Mouse (Mus musculus) stomach, embryonic 16.5 days (tissue): ENCODE data around the gene Sohlh2. TPM values are rescaled to one million over a fixed set of nuclear protein-coding genes. Genes with fewer than 3 reads are reported as not detected.

Experiments used
- ATAC-seq: fragments of 200-750 bp; cut with Nextera tagmentation; 2 replicates; pipeline ENCODE4 v1.8.0; 2017; ENCODE audit warnings: moderate number of reproducible peaks, moderate TSS enrichment; ENCODE audit not compliant: insufficient read depth, low FRiP score
- H3K27ac ChIP-seq: fragments of 300-500 bp; sonication (generic); 2 replicates; pipeline ENCODE4 v1.5.1; 2014; ENCODE audit warnings: low read length
- H3K27me3 ChIP-seq: fragments of 300-500 bp; sonication (generic); 2 replicates; pipeline ENCODE4 v1.6.1; 2014; ENCODE audit warnings: low read length, control low read depth, mixed read lengths; ENCODE audit not compliant: control insufficient read depth, insufficient read depth
- H3K36me3 ChIP-seq: fragments of 300-500 bp; sonication (generic); 2 replicates; pipeline ENCODE4 v1.6.1; 2014; ENCODE audit warnings: low read length; ENCODE audit not compliant: control insufficient read depth, insufficient read depth
- H3K4me1 ChIP-seq: fragments of 300-500 bp; sonication (generic); 2 replicates; pipeline ENCODE4 v1.6.1; 2014; ENCODE audit warnings: low read length, control low read depth, mixed read lengths; ENCODE audit not compliant: control insufficient read depth, insufficient read depth
- H3K4me2 ChIP-seq: fragments of 300-500 bp; sonication (generic); 2 replicates; pipeline ENCODE4 v1.6.1; 2014; ENCODE audit warnings: low read depth, low read length, mixed read lengths
- H3K4me3 ChIP-seq: fragments of 300-500 bp; sonication (generic); replicated peaks from 2 replicates; pipeline ENCODE4 v1.5.1; 2014; ENCODE audit warnings: mild to moderate bottlenecking, low read length
- H3K9ac ChIP-seq: fragments of 300-500 bp; sonication (generic); 2 replicates; pipeline ENCODE4 v1.6.1; 2014; ENCODE audit warnings: low read length
- H3K9me3 ChIP-seq: fragments of 300-500 bp; sonication (generic); replicated peaks from 2 replicates; pipeline ENCODE4 v1.6.1; 2016; ENCODE audit warnings: low read length, control low read depth; ENCODE audit not compliant: control insufficient read depth
- WGBS: fragments of 180-500 bp; shearing (Covaris S2); extraction: QIAGEN DNeasy Blood & Tissue Kit; methylation state at CpG from one replicate; pipeline ENCODE4 v1.1.7; 2014; 5-methylcytosine and 5-hydroxymethylcytosine counted together
- polyA plus RNA-seq: library from polyadenylated mRNA; unstranded; fragments of >200 nt; fragmentation: Nextera tagmentation; extraction: Ambion mirVana; gene quantifications from 2 replicates; pipeline ENCODE4 v1.2.1, GENCODE M21; 2015

Sohlh2 gene
- polyA plus RNA-seq, 1 experiment from 2014 or later, result not detected

- H3K9me3 ChIP-seq, result no peaks in the 10 kb centered on the region
- H3K9ac ChIP-seq, result no peak overlapping the region
- WGBS, result 61% methylated on average over 6 of the region's 6 CpGs
- no peaks in the 10 kb centered on the region for H3K27me3 ChIP-seq
- H3K4me3 ChIP-seq, result no peak overlapping the region
- no peak for ATAC-seq
- H3K4me2 ChIP-seq, result no peak overlapping the region
- no peaks in the 10 kb centered on the region for H3K4me1 ChIP-seq
- H3K27ac ChIP-seq, result no peak overlapping the region
- H3K36me3 ChIP-seq, result no peaks in the 10 kb centered on the region
Observed at GRCm38 (mm10) chr3:55152673-55153334, 29.0 kb upstream of the Sohlh2 start.

- no peak overlapping the region for H3K4me2 ChIP-seq
- H3K27ac ChIP-seq, result no peak overlapping the region
- no peaks in the 10 kb centered on the region for H3K36me3 ChIP-seq
- no peaks in the 10 kb centered on the region for H3K27me3 ChIP-seq
- 84% methylated on average over 7 of the region's 7 CpGs for WGBS
- H3K4me1 ChIP-seq, result no peaks in the 10 kb centered on the region
- no peaks in the 10 kb centered on the region for H3K9me3 ChIP-seq
- H3K4me3 ChIP-seq, result no peak overlapping the region
- no peak for ATAC-seq
- no peak overlapping the region for H3K9ac ChIP-seq
Observed at GRCm38 (mm10) chr3:55154163-55154562, 27.7 kb upstream of the Sohlh2 start.

- Histone ChIP-seq H3K9me3 (no peaks in the 10 kb centered on the region), H3K4me1 (no peaks in the 10 kb centered on the region), H3K36me3 (no peaks in the 10 kb centered on the region), H3K9ac (no peak overlapping the region), H3K4me2 (no peak overlapping the region), H3K4me3 (no peak overlapping the region), H3K27me3 (no peaks in the 10 kb centered on the region), H3K27ac (no peak overlapping the region)
- WGBS, result 67% methylated on average over 5 of the region's 5 CpGs
- no peak for ATAC-seq
Observed at GRCm38 (mm10) chr3:55157413-55157812, 24.4 kb upstream of the Sohlh2 start.

- H3K36me3 ChIP-seq, result no peaks in the 10 kb centered on the region
- WGBS, result 66% methylated on average over 7 of the region's 7 CpGs
- no peak overlapping the region for H3K4me3 ChIP-seq
- H3K4me1 ChIP-seq, result no peaks in the 10 kb centered on the region
- no peak for ATAC-seq
- no peak overlapping the region for H3K9ac ChIP-seq
- no peak overlapping the region for H3K27ac ChIP-seq
- H3K27me3 ChIP-seq, result no peaks in the 10 kb centered on the region
- no peaks in the 10 kb centered on the region for H3K9me3 ChIP-seq
- H3K4me2 ChIP-seq, result no peak overlapping the region
Observed at GRCm38 (mm10) chr3:55161144-55161543, 20.7 kb upstream of the Sohlh2 start.

GRCm38 (mm10) chr3:55163510-55163909 is 18.3 kb upstream of the Sohlh2 start:
- ATAC-seq, result no peak
- Histone ChIP-seq H3K36me3 (no peaks in the 10 kb centered on the region), H3K4me3 (no peak overlapping the region)

GRCm38 (mm10) chr3:55172478-55172877 is 9.3 kb upstream of the Sohlh2 start:
- Histone ChIP-seq H3K9ac (no peak overlapping the region), H3K9me3 (no peaks in the 10 kb centered on the region), H3K4me2 (no peak overlapping the region), H3K4me3 (no peak overlapping the region), H3K27me3 (no peaks in the 10 kb centered on the region), H3K36me3 (no peaks in the 10 kb centered on the region), H3K4me1 (no peaks in the 10 kb centered on the region), H3K27ac (no peak overlapping the region)
- WGBS, result 70% methylated on average over 3 of the region's 3 CpGs
- ATAC-seq, result no peak

More at GRCm38 (mm10) chr3:55163510-55163909, 18.3 kb upstream of the Sohlh2 start:
- WGBS, result 53% methylated on average over 4 of the region's 4 CpGs
- Histone ChIP-seq H3K9ac (no peak overlapping the region), H3K27ac (no peak overlapping the region), H3K4me2 (no peak overlapping the region), H3K27me3 (no peaks in the 10 kb centered on the region), H3K4me1 (no peaks in the 10 kb centered on the region), H3K9me3 (no peaks in the 10 kb centered on the region)

- WGBS, result 53% methylated on average over 6 of the region's 6 CpGs
- Histone ChIP-seq H3K4me3 (no peak overlapping the region), H3K27me3 (no peaks in the 10 kb centered on the region), H3K4me2 (no peak overlapping the region), H3K9ac (no peak overlapping the region), H3K36me3 (no peaks in the 10 kb centered on the region), H3K9me3 (no peaks in the 10 kb centered on the region), H3K27ac (no peak overlapping the region), H3K4me1 (no peaks in the 10 kb centered on the region)
- ATAC-seq, result no peak
Observed at GRCm38 (mm10) chr3:55177271-55177670, 4.6 kb upstream of the Sohlh2 start.

- Histone ChIP-seq H3K27me3 (no peaks in the 10 kb centered on the region), H3K4me2 (no peak overlapping the region), H3K9me3 (no peaks in the 10 kb centered on the region), H3K9ac (no peak overlapping the region), H3K36me3 (no peaks in the 10 kb centered on the region), H3K4me3 (no peak overlapping the region), H3K4me1 (no peaks in the 10 kb centered on the region), H3K27ac (no peak overlapping the region)
- 59% methylated on average over 4 of the region's 4 CpGs for WGBS
- ATAC-seq, result no peak
Observed at GRCm38 (mm10) chr3:55191668-55192067, 9.8 kb downstream of the Sohlh2 start.

- 65% methylated on average over 2 of the region's 2 CpGs for WGBS
- Histone ChIP-seq H3K4me2 (no peak overlapping the region), H3K27me3 (no peaks in the 10 kb centered on the region), H3K9me3 (no peaks in the 10 kb centered on the region), H3K36me3 (no peaks in the 10 kb centered on the region), H3K4me1 (no peaks in the 10 kb centered on the region), H3K27ac (no peak overlapping the region), H3K4me3 (no peak overlapping the region), H3K9ac (no peak overlapping the region)
- no peak for ATAC-seq
Observed at GRCm38 (mm10) chr3:55193351-55193750, 11.5 kb downstream of the Sohlh2 start.
